Mouse (Mus musculus): ENCODE data around the gene Wnt4. TPM values are rescaled to one million over a fixed set of nuclear protein-coding genes. Genes with fewer than 3 reads are reported as not detected.

Gene Wnt4
- polyA plus RNA-seq, 1 experiment from 2014 or later, result 1.5 TPM

DNA sequence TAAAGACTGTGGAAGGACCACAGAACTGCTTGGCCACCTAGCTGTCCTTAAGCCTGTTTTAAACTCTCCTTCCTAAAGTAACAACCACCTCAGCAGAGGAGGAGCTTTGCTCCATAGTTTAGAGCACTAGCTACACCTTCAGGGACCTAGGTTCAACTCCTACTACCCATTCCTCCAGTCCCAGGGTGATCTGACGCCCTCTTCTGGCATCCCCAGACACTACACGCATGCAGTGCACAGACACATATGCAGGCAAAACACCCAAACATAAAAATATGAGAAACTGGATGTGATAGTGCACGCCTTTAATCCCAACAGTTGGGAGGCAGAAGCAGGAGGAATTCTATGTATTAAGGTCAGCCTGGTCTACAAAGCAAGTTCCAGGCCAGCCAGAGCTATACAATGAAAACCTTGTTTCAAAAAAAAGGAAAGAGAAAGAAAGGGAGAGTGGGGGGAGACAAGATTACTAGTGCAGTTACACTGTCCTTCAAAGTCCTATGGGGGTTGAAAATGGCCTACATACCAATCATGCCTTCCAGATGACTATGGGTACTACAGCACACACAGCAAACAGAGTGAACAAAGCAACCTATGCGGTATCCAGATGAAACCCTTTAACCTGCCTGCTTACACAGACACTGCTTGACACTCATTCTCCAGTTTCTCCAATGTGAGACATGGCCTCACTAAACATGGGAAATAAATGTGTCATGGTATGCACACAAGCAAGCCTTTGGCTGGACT lies 38.9 kb downstream of the Wnt4 start:
- no peak overlapping the region for H3K4me3 ChIP-seq
- 86% methylated on average over 4 of the region's 4 CpGs for WGBS
- H3K27ac ChIP-seq, result no peak overlapping the region
- ATAC-seq (ENCODE audit: low FRiP score), result no peak
- no peaks in the 10 kb centered on the region for H3K27me3 ChIP-seq
- H3K36me3 ChIP-seq, result peaks cover 28% of the 10 kb centered on the region
- no peaks in the 10 kb centered on the region for H3K9me3 ChIP-seq
- no peak overlapping the region for H3K4me2 ChIP-seq
- no peak overlapping the region for H3K9ac ChIP-seq
- 0 out of 2 replicates have a peak, but pooled peaks cover 4% of the 10 kb centered on the region for H3K4me1 ChIP-seq (replicated peaks)

DNA sequence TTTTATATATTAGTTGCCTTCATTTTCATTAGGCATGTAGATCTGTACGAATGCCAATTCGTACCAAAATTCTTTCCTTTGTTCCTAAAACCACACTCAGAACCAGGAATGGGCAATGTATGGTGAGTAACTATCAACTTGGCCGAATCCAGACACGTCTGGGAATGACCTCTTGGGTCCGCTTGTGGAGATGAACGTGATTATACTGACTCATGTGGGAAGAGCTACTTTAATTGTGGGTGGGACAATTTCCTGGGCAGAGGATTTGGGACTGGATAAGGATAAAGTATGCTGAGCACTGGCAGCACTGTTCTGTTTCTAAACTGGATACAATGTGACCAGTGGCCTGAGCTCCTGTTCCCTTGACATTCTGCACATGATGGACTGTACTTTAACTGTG lies 47.6 kb downstream of the Wnt4 start:
- H3K4me2 ChIP-seq, result no peak overlapping the region
- no peak overlapping the region for H3K27ac ChIP-seq
- peaks cover 57% of the 10 kb centered on the region for H3K36me3 ChIP-seq
- peaks cover 4% of the 10 kb centered on the region; the same call in 1 of the 2 replicates for H3K4me1 ChIP-seq (replicated peaks)
- 88% methylated on average over 6 of the region's 6 CpGs for WGBS
- no peak for ATAC-seq (ENCODE audit: low FRiP score)
- no peaks in the 10 kb centered on the region for H3K27me3 ChIP-seq
- H3K9ac ChIP-seq, result no peak overlapping the region
- no peak overlapping the region for H3K4me3 ChIP-seq
- no peaks in the 10 kb centered on the region for H3K9me3 ChIP-seq

DNA sequence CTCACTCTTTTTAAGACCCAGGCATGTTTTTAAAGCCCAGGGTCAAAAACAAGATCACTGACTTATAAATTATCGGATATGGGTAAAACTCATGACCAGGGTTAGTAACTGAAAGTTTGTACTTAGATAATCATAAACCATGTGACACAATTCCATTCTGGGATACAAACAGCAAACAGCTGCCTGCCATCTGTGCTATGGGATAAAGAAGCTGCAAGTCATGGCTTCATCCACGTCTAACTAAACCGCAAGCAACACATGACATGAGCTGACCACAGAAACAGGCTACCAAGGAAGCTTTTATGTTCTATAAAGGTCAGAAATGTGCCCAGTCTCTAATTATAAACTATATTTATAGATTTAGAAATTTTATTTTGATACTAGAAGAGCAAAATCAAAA lies 49.2 kb downstream of the Wnt4 start:
- WGBS, result 88% methylated on average over 3 of the region's 3 CpGs
- Histone ChIP-seq H3K36me3 (peaks cover 47% of the 10 kb centered on the region), H3K4me3 (no peak overlapping the region), H3K9me3 (no peaks in the 10 kb centered on the region), H3K4me2 (no peak overlapping the region), H3K27me3 (no peaks in the 10 kb centered on the region), H3K9ac (no peak overlapping the region), H3K27ac (no peak overlapping the region), H3K4me1 (replicated peaks) (peaks cover 4% of the 10 kb centered on the region; the same call in 1 of the 2 replicates)
- ATAC-seq (ENCODE audit: low FRiP score), result no peak

DNA sequence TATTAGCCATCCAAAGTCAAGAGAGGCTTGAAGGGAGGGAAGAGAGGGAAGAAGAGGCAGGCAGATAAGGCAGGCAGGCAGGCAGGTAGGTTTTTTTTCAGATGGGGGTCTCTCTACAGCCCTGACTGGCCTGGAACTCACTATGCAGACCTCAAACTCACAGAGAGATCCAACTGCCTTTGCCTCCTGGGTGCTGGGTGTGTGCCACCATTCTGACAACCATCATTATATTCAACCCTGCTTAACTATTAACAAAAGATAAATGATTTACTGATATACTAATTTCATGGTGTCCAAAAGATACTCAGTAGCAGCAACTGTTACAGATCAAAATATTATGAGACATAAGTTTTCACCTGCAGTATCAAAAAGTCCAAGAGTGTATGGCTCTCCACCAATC lies 54.8 kb downstream of the Wnt4 start:
- Histone ChIP-seq H3K4me2 (no peak overlapping the region), H3K4me1 (replicated peaks) (no peaks in the 10 kb centered on the region), H3K9me3 (no peaks in the 10 kb centered on the region), H3K36me3 (peaks cover 59% of the 10 kb centered on the region), H3K4me3 (no peak overlapping the region), H3K9ac (no peak overlapping the region), H3K27ac (no peak overlapping the region), H3K27me3 (no peaks in the 10 kb centered on the region)
- no peak for ATAC-seq (ENCODE audit: low FRiP score)

DNA sequence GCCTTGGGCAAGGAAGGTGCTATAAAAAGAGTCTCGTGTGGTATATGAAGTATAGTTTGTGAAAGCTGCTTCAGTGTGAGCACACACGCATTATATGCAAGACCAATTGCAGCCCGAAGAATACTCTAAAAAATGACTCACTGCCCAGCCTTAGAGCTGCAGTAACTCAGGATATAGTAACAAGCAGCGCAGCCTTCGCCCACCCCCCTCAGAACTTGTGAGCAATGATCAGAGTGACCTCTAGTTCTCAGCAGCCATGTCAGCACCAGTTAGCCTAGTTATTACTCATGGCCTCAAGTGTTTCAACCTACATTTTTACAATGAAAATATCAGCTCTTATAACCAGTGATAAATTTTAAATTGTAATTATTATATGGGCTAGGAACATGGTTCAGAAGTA lies 59.2 kb downstream of the Wnt4 start:
- ATAC-seq (ENCODE audit: low FRiP score), result no peak
- no peak overlapping the region for H3K9ac ChIP-seq
- WGBS, result 92% methylated on average over 5 of the region's 5 CpGs
- no peak overlapping the region for H3K4me3 ChIP-seq
- no peak overlapping the region for H3K4me2 ChIP-seq
- H3K27ac ChIP-seq, result no peak overlapping the region
- H3K36me3 ChIP-seq, result peaks cover 34% of the 10 kb centered on the region
- no peaks in the 10 kb centered on the region for H3K27me3 ChIP-seq
- H3K9me3 ChIP-seq, result no peaks in the 10 kb centered on the region
- H3K4me1 ChIP-seq (replicated peaks), result peaks cover 11% of the 10 kb centered on the region

DNA sequence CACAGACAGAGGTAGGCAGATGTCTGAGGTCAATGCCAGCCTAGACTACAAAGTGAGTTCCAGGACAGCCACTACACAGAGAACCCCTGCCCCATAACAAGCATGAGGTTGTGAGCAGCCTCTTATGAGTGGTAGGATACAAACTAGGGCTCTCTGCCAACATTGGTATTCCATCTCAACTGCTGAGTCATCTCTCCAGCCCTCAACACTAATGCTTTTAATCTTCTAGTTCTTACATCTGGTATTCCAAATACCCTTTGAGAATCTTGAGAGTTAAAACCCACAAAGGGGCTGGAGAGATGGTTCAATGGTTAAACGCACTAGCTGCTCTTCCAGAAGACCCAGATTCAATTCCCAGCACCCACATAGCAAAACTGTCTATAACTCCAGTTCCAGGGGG lies 62.1 kb downstream of the Wnt4 start:
- Histone ChIP-seq H3K27ac (no peak overlapping the region), H3K9me3 (no peaks in the 10 kb centered on the region), H3K4me3 (no peak overlapping the region), H3K4me2 (no peak overlapping the region), H3K9ac (no peak overlapping the region), H3K4me1 (replicated peaks) (peaks cover 11% of the 10 kb centered on the region), H3K36me3 (peaks cover 11% of the 10 kb centered on the region), H3K27me3 (no peaks in the 10 kb centered on the region)
- 94% methylated on average over 1 of the region's 1 CpGs for WGBS
- no peak for ATAC-seq (ENCODE audit: low FRiP score)

DNA sequence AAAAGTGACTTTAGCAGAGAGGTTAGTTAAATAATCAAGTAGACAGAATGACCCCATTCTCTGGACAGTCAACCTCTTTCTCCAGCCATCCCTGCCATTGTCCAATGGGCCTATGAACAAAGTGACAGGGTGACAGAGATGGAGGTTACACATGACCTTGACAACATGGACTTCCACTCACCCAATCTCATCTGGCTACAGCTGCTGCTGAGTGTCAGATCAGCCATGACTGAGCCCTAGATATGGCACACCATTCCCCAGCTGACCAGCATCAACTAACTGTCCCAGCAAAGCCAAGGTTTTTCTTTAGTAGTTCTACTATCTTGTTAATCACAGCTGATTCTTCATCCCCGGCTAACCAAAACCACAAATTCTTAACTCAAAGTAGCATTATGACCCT lies 65.5 kb downstream of the Wnt4 start:
- ATAC-seq (ENCODE audit: low FRiP score), result no peak

DNA sequence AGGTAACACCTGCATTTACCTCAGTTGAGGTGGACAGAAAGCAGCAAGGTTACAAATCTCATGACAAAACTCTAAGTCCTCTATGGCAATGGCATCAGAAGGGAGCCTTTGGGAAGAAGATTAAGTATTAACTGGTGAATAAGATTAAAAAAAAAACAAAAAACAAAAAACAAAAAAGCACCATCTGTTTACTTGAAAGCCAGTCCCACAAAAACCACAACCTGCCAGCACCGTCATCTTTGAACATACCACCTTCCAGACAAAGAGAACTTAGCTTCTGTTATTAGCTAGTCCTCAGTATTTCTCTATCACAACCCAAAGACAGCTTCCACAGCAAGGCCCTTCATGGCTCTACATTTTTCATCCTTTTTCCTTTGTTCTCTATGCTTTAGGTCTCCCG lies 67.8 kb downstream of the Wnt4 start:
- WGBS, result 81% methylated on average over 2 of the region's 2 CpGs
- ATAC-seq (ENCODE audit: low FRiP score), result no peak
- no peaks in the 10 kb centered on the region for H3K36me3 ChIP-seq
- no peaks in the 10 kb centered on the region for H3K27me3 ChIP-seq
- H3K4me3 ChIP-seq, result no peak overlapping the region
- no peak overlapping the region for H3K9ac ChIP-seq
- no peak overlapping the region for H3K27ac ChIP-seq
- no peak overlapping the region for H3K4me2 ChIP-seq
- H3K9me3 ChIP-seq, result no peaks in the 10 kb centered on the region
- peaks cover 10% of the 10 kb centered on the region; the same call in 1 of the 2 replicates for H3K4me1 ChIP-seq (replicated peaks)

More for the DNA sequence above, 65.5 kb downstream of the Wnt4 start:
- Histone ChIP-seq H3K4me3 (no peak overlapping the region), H3K27me3 (no peaks in the 10 kb centered on the region), H3K27ac (no peak overlapping the region), H3K36me3 (no peaks in the 10 kb centered on the region), H3K4me2 (no peak overlapping the region), H3K9ac (no peak overlapping the region), H3K4me1 (replicated peaks) (peaks cover 11% of the 10 kb centered on the region), H3K9me3 (no peaks in the 10 kb centered on the region)
- 93% methylated on average over 1 of the region's 1 CpGs for WGBS

DNA sequence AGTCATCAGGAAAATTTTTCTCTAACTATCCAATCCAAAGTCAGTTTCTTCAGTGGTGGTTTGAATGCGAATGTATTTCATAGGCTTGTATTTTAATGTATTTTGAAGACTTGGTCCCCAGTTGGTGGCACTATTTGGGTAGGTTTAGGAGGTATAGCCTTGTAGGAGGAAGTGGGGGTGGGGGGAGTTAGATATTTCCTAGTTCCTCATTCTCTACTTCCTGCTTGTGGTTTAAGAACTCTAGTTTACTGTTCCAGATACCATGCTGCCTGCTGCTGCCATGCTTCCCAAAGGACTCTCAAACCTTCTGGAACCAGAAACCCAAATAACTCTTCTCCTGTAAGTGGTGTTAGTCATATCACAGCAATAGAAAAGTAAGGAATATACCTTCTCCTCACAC lies 68.5 kb downstream of the Wnt4 start:
- no peak for ATAC-seq (ENCODE audit: low FRiP score)
- no peak overlapping the region for H3K27ac ChIP-seq
- 100% methylated on average over 1 of the region's 1 CpGs for WGBS
- no peak overlapping the region for H3K4me2 ChIP-seq
- H3K36me3 ChIP-seq, result no peaks in the 10 kb centered on the region
- H3K4me3 ChIP-seq, result no peak overlapping the region
- peaks cover 10% of the 10 kb centered on the region; the same call in 1 of the 2 replicates for H3K4me1 ChIP-seq (replicated peaks)
- H3K27me3 ChIP-seq, result no peaks in the 10 kb centered on the region
- no peaks in the 10 kb centered on the region for H3K9me3 ChIP-seq
- no peak overlapping the region for H3K9ac ChIP-seq

Other genes with a start within 250 kb of the Wnt4 start
- gene Zbtb40, start 228.7 kb upstream of the Wnt4 start, polyA plus RNA-seq (2015; fragmentation: Nextera tagmentation; extraction: Ambion mirVana), result 4.4 and 4.5 TPM in 2 replicates
- gene Cdc42, start 80.2 kb downstream of the Wnt4 start, polyA plus RNA-seq (2015; fragmentation: Nextera tagmentation; extraction: Ambion mirVana), result 840 and 841 TPM in 2 replicates
- not detected in 2 replicates for gene Cela3a, start 132.3 kb downstream of the Wnt4 start, polyA plus RNA-seq (2015; fragmentation: Nextera tagmentation; extraction: Ambion mirVana)
- not detected in 2 replicates for gene Cela3b, start 153.1 kb downstream of the Wnt4 start, polyA plus RNA-seq (2015; fragmentation: Nextera tagmentation; extraction: Ambion mirVana)
- gene 1700013G24Rik, start 175.8 kb downstream of the Wnt4 start, polyA plus RNA-seq (2015; fragmentation: Nextera tagmentation; extraction: Ambion mirVana), result not detected in 2 replicates
- gene Hspg2, start 191.3 kb downstream of the Wnt4 start, polyA plus RNA-seq (2015; fragmentation: Nextera tagmentation; extraction: Ambion mirVana), result 6.1 and 6.8 TPM in 2 replicates